Mouse (Mus musculus): ENCODE data around the gene Hist1h2bg. TPM values are rescaled to one million over a fixed set of nuclear protein-coding genes. Genes with fewer than 3 reads are reported as not detected.
A peak's percentile ranks its signal among the peaks of the same experiment; 100 is the strongest.
"Not testable (repeated sequence)": the region's sequence is repeated elsewhere in the genome, so short reads cannot be mapped to it uniquely, and the experiment has no call there.

Hist1h2bg gene
- total RNA-seq, 2 experiments from 2014 or later: 491 to 581 TPM

- DNase-seq (ENCODE audit: low spot score in 2 of 2): no peak
These were observed 34.0 kb upstream of the Hist1h2bg start for GRCm38 (mm10) chr13:23537006-23537710.

GRCm38 (mm10) chr13:23538249-23538648 is 32.9 kb upstream of the Hist1h2bg start:
- DNase-seq (ENCODE audit: low spot score in 2 of 2): no peak

DNA sequence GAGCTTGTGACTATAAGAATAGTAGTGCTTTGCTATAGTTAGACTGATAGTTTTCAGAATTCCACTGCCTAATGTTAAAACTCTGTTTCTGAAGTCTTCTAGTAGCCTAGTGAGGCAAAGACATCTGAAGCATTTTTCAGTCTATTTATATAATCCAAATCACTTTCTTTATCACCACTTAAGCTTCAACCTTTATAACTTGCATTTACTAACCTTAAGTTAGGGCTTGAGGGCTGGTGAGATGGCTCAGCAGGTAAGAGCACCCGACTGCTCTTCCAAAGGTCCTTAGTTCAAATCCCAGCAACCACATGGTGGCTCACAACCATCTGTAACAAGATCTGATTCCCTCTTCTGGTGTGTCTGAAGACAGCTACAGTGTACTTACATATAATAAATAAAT is 31.4 kb upstream of the Hist1h2bg start:
- not testable (repeated sequence) for DNase-seq (ENCODE audit: low spot score in 2 of 2)

DNA sequence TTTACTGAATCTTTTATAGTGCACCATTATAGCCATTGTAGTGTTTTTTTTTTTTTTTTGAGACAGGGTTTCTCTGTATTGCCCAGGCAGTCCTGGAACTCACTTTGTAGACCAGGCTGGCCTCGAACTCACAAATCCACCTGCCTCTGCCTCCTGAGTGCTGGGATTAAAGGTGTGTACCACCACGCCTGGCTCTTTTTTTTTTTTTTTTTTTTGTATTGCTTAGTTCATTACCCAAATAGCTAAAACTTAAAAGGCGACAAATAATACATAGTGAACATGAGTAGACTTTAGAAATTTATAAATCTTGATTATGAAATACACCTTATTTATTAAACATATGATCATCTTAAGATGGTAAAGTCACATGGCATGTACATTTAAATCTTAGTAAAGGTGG is 29.7 kb upstream of the Hist1h2bg start:
- no peak for DNase-seq (ENCODE audit: low spot score in 2 of 2)

- not testable (repeated sequence) for DNase-seq (ENCODE audit: low spot score in 2 of 2)
These were observed 28.8 kb upstream of the Hist1h2bg start for GRCm38 (mm10) chr13:23542225-23542980.

GRCm38 (mm10) chr13:23542999-23543607 is 28.1 kb upstream of the Hist1h2bg start, which contains the start of gene Hist1h2bh:
Gene Hist1h2bh, minus strand, starts transcription at chr13:23543392.
- DNase-seq (ENCODE audit: low spot score in 2 of 2): peak in 1 of 2 experiments; percentile 34

DNA sequence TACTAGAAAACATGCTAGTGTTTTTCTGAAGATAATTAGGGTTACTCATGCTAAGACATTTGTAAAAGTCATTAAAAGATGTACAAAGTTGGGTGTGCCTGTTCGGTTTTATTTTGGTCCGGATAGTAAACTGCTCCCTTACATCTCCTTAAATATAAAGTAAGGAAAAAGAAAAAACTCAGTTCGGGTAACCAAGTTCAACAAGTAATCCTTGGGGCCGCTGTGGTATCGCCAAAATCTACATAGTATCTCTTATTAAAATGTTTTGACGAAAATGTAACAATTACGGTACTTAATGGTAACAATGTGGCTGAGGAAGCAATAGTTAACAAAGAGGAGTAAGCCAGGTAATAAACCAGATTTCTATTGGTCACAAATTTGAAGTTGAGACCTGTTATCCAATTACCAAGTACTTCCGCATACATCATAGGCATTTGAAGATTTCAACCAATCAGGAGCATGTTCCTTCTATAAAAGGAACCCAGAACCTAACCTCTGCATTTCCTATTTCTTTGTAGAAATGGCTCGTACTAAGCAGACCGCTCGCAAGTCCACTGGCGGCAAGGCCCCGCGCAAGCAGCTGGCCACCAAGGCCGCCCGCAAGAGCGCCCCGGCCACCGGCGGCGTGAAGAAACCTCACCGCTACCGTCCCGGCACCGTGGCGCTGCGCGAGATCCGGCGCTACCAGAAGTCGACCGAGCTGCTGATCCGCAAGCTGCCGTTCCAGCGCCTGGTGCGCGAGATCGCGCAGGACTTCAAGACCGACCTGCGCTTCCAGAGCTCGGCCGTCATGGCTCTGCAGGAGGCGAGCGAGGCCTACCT is 27.0 kb upstream of the Hist1h2bg start, which contains the start of gene Hist1h3f:
Hist1h3f (plus strand) TSS at position 88 of the 822 bp plus-strand sequence.
- peak in 1 of 2 experiments; percentile 63 for DNase-seq (ENCODE audit: low spot score in 2 of 2)

GRCm38 (mm10) chr13:23544787-23545120 is 26.4 kb upstream of the Hist1h2bg start:
- not testable (repeated sequence) for DNase-seq (ENCODE audit: low spot score in 2 of 2)

DNA sequence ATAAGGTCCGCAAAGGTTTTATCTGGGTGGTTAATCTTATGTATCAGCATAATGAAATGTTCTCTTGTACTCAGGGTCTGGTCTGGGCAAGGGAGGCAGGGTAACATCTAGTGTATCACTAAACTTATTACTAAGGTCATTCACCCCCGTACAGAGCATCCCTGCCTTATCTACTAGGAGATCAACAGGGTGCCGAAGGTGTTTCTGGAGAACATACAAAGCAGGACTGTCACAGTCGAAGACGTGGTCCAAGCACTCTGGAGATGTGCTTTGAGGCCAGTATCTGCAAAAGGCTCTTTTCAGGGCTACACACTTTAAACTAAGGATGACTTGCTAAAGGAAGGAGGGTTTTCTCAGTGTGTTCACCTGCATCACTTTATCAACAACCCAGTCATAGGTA is 24.5 kb upstream of the Hist1h2bg start:
- DNase-seq (ENCODE audit: low spot score in 2 of 2): no peak

DNA sequence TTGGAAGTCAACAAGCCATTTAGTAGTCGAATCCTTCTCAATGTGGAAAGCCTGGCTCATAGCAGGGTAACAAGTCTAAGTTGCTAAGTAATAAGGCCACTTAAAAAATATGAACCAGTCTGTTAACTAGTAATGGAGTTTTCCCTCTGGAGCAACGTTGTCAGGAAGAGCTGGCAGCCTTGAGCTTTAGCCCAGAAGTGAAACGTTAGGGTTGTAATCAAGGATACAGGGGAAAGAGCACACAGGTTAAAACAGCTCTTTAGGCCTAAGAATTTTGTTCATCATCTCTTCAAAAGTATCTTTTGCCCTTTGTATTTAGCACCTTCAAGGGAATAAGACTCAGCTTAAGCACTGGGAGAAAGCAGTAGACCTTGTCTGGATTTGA is 20.4 kb upstream of the Hist1h2bg start:
- DNase-seq (ENCODE audit: low spot score in 2 of 2): no peak

GRCm38 (mm10) chr13:23551146-23551834 is 19.9 kb upstream of the Hist1h2bg start, which contains the start of gene Hist1h4f:
Gene Hist1h4f, minus strand, starts transcription at chr13:23551648.
- peak; percentile 46 to 82 for DNase-seq (ENCODE audit: low spot score in 2 of 2)

- no peak for DNase-seq (ENCODE audit: low spot score in 2 of 2)
These were observed 19.0 kb upstream of the Hist1h2bg start for GRCm38 (mm10) chr13:23551931-23552914.

DNA sequence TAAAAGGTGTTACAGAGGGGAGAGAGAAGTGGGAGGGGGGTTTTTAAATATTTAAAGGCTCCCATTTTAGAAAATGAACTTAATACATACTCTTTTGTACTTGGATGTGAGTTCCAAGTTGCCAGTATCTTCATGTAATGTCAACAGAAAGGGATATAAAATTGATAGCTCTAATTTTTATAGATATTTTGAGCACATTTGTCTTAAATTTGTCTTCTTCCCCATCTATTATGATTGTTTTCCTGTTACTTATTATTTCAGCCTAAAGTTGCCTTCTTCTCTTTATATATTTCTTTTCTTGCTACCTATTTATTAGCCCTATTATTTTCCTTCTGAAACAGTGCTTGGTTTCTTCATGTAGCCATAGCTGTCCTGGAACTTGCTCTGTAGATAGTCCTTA is 18.2 kb upstream of the Hist1h2bg start, which contains the start of gene Hist1h1d:
Hist1h1d (plus strand) TSS at position 301 of the 400 bp plus-strand sequence.
- DNase-seq (ENCODE audit: low spot score in 2 of 2): no peak

GRCm38 (mm10) chr13:23554393-23554792 is 16.8 kb upstream of the Hist1h2bg start:
- no peak for DNase-seq (ENCODE audit: low spot score in 2 of 2)

- DNase-seq (ENCODE audit: low spot score in 2 of 2): peak in 1 of 2 experiments; percentile 71
These were observed 16.0 kb upstream of the Hist1h2bg start for GRCm38 (mm10) chr13:23554925-23555838.

GRCm38 (mm10) chr13:23555839-23556416 is 15.3 kb upstream of the Hist1h2bg start:
- DNase-seq (ENCODE audit: low spot score in 2 of 2): peak in 1 of 2 experiments; percentile 43

GRCm38 (mm10) chr13:23556906-23557305 is 14.3 kb upstream of the Hist1h2bg start:
- no peak for DNase-seq (ENCODE audit: low spot score in 2 of 2)

DNA sequence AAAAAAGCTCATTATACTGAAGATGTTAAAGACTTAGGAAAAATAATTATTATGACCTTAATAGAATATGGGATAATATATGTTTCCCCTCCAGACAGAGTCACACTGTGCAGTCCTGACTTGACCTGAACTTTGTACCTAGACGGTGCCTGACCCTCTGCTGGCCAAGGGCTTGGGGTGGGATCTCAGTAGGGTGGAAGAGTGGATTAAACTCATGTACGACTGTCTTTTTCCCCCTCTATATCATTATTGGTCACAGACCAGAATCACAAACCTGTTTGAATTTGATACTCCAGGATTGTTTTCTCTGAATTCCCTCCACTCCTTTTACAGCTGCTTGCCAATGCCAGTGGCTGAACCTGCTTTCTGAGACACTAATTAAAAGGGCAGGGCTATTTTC is 10.5 kb upstream of the Hist1h2bg start:
- DNase-seq (ENCODE audit: low spot score in 2 of 2): not testable (repeated sequence)
